Mouse (Mus musculus): ENCODE results near the gene Grem2. TPM values are rescaled to one million over a fixed set of nuclear protein-coding genes. Genes with fewer than 3 reads are reported as not detected.

Gene Grem2
- polyA plus RNA-seq, 1 experiment from 2014 or later: 0.55 TPM

DNA sequence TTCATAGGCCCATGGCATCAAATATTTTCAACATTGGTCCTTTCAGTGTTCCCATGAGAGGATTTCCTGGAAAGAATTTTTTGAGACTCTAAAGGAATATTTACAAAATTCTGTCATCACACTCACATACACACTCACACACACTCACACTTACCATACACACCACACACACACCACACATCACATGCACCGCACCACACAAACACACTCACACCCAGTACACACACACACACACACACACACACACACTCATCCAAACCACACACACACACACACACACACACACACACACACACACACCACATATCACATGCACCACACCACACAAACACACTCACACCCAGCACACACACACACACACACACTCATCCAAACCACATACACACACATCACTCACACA, 33.5 kb downstream of the Grem2 start:
- Histone ChIP-seq H3K27me3 (no peaks in the 10 kb centered on the region), H3K4me2 (replicated peaks) (no peak overlapping the region), H3K4me3 (no peak overlapping the region), H3K4me1 (no peaks in the 10 kb centered on the region), H3K9me3 (no peaks in the 10 kb centered on the region), H3K36me3 (no peaks in the 10 kb centered on the region), H3K9ac (replicated peaks) (no peak overlapping the region), H3K27ac (replicated peaks) (no peak overlapping the region)
- 100% methylated on average over 1 of the region's 1 CpGs for WGBS
- ATAC-seq (replicated peaks): no peak

DNA sequence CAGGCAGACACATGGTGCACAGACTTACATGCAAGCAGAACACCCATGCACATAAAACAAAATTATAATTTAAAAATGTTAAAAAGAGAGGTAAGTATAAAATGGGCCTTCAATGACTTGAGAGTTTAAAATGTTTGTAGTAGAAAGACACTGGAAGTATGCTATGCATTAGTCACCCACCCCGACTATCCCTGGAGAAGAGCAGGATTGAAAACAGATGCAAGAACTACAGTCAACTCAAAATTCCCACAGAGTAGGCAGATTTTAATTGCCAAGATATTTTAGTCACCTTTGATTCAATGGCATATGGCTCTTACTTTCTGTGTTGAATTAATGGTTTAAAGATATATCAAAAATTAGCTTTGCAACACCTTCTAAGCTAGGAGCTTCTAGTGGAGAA, 39.1 kb downstream of the Grem2 start:
- 88% methylated on average over 1 of the region's 1 CpGs for WGBS
- no peak for ATAC-seq (replicated peaks)
- H3K36me3 ChIP-seq: no peaks in the 10 kb centered on the region

DNA sequence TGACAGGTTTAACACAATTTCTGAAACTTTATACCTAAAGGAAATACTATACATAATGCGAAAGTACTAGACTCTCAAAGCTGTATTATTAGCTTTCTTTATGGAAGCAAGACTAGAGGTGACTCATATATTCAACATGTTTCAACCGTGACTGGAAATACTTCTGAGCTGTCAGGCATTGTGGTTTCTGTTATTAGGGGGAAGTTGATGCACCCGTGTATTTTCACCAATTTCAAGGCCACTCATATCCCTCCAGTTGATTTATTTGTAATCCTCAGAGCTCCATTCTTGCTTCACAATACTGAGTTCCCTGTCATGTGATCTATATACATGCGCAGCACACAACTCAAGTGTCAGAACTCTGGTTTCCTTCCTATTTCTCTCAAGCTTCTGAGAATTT, 46.4 kb downstream of the Grem2 start:
- Histone ChIP-seq H3K9me3 (no peaks in the 10 kb centered on the region), H3K9ac (replicated peaks) (no peak overlapping the region), H3K27ac (replicated peaks) (no peak overlapping the region), H3K4me1 (no peaks in the 10 kb centered on the region), H3K36me3 (no peaks in the 10 kb centered on the region), H3K27me3 (no peaks in the 10 kb centered on the region), H3K4me2 (replicated peaks) (no peak overlapping the region), H3K4me3 (no peak overlapping the region)
- 89% methylated on average over 4 of the region's 4 CpGs for WGBS
- ATAC-seq (replicated peaks): no peak

More for the DNA sequence above, 39.1 kb downstream of the Grem2 start:
- no peak overlapping the region for H3K9ac ChIP-seq (replicated peaks)
- H3K9me3 ChIP-seq: no peaks in the 10 kb centered on the region
- H3K4me1 ChIP-seq: no peaks in the 10 kb centered on the region
- no peak overlapping the region for H3K4me3 ChIP-seq
- H3K27me3 ChIP-seq: no peaks in the 10 kb centered on the region
- no peak overlapping the region for H3K4me2 ChIP-seq (replicated peaks)
- H3K27ac ChIP-seq (replicated peaks): no peak overlapping the region

DNA sequence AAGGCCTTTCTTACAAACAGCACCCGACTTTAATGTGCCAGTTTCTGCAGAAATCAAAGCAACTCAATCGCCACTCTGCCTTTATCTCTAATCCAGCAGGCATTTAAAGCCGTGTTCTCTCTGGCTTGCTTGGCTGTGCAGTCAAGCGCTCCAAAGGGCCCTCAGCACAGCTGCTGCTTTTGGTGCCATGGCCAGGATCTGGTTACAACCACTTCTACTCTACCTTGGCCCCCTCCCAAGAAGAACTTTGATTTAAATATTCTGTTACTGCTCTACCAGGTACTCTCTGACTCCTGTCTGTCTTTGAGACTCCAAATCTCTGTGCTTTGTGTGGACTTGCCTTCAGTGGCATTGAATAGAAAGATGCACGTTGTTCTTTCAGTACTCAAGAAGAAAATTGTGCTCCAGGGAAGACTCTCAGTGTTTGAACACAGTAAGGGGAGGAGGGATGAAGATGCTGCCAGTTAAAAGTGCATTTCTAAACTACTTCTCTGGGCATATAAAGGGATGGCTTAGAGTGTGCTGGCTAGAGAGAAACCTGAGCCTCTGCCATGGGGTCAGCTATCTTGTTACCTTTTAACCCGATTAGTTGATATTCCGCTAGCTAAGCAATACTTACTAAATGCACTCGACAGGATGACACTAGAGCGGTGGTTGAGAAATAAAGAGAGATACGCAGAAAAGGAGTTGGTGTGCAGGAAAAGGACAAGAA, 61.1 kb downstream of the Grem2 start:
- Histone ChIP-seq H3K27me3 (no peaks in the 10 kb centered on the region), H3K4me3 (no peak overlapping the region), H3K36me3 (no peaks in the 10 kb centered on the region), H3K4me1 (no peaks in the 10 kb centered on the region), H3K9ac (replicated peaks) (no peak overlapping the region), H3K4me2 (replicated peaks) (no peak overlapping the region), H3K9me3 (no peaks in the 10 kb centered on the region), H3K27ac (replicated peaks) (no peak overlapping the region)
- WGBS: 63% methylated on average over 10 of the region's 10 CpGs
- no peak for ATAC-seq (replicated peaks)

DNA sequence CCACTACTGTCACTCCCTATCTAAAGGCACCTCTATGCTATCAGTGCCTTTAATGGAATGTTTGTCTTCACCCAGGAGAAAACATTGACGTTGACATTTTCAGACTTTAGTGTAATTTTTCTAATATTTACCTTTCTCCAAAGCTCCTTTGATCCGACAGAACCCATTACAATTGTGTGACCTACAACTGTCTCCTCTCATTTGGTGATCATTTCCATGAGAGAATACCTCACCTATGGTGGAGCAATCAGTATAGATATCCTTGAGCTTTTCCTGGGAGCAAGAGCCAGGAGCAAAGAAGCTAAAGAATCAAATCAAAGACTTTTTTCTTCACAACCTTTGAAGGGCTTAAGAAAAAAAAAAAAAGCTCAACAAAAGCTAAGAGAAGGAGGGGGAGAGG, 65.4 kb downstream of the Grem2 start:
- no peaks in the 10 kb centered on the region for H3K9me3 ChIP-seq
- no peaks in the 10 kb centered on the region for H3K27me3 ChIP-seq
- no peaks in the 10 kb centered on the region for H3K36me3 ChIP-seq
- no peak overlapping the region for H3K4me3 ChIP-seq
- no peak for ATAC-seq (replicated peaks)
- H3K4me1 ChIP-seq: no peaks in the 10 kb centered on the region
- H3K27ac ChIP-seq (replicated peaks): no peak overlapping the region
- no peak overlapping the region for H3K9ac ChIP-seq (replicated peaks)
- WGBS: 83% methylated on average over 2 of the region's 2 CpGs
- H3K4me2 ChIP-seq (replicated peaks): no peak overlapping the region

DNA sequence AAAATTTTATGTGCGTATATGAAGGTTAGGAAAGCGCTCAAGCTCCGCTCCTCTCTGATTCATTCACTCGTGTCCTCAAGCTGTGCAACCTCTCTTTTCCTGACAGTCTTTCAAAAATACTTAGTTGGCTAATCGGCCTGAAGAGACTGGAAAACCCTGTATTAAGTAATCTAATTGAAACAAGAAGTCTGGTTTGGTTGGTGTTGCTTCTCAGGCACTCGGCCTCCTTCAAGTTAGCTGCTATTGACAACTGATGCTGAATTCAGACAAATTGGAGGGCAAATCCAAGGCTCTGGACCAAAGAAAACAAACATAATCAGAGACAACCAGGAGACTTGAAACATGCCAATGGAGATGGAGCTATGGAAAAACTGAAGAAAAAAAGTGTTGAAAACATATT, 76.8 kb downstream of the Grem2 start:
- Histone ChIP-seq H3K4me3 (no peak overlapping the region), H3K36me3 (no peaks in the 10 kb centered on the region), H3K27ac (replicated peaks) (no peak overlapping the region), H3K27me3 (no peaks in the 10 kb centered on the region), H3K9me3 (no peaks in the 10 kb centered on the region), H3K4me2 (replicated peaks) (no peak overlapping the region), H3K4me1 (no peaks in the 10 kb centered on the region), H3K9ac (replicated peaks) (no peak overlapping the region)
- WGBS: 88% methylated on average over 6 of the region's 6 CpGs
- no peak for ATAC-seq (replicated peaks)

DNA sequence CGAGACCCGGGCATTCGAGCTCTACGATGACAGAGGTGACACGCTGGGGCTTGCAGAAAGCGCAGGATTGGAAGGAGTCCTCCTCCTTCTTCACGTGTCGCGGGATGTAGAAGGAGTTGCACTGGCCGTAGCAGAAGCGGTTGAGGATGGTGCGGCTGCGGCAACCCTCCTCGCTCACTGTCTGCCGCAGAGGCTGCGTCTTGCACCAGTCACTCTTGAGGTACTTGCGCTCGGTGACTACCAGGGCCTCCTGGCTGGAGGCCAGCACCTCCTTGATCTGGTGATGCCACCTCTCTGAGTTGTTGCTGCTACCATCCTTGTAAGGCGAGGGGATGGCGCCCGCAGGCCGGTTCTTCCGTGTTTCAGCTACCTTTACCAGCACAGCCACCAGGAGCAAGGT, 84.8 kb downstream of the Grem2 start:
- 97% methylated on average over 23 of the region's 23 CpGs for WGBS
- Histone ChIP-seq H3K9ac (replicated peaks) (no peak overlapping the region), H3K4me3 (no peak overlapping the region), H3K27me3 (no peaks in the 10 kb centered on the region), H3K4me1 (no peaks in the 10 kb centered on the region), H3K4me2 (replicated peaks) (no peak overlapping the region), H3K9me3 (no peaks in the 10 kb centered on the region), H3K36me3 (no peaks in the 10 kb centered on the region), H3K27ac (replicated peaks) (no peak overlapping the region)
- no peak for ATAC-seq (replicated peaks)

DNA sequence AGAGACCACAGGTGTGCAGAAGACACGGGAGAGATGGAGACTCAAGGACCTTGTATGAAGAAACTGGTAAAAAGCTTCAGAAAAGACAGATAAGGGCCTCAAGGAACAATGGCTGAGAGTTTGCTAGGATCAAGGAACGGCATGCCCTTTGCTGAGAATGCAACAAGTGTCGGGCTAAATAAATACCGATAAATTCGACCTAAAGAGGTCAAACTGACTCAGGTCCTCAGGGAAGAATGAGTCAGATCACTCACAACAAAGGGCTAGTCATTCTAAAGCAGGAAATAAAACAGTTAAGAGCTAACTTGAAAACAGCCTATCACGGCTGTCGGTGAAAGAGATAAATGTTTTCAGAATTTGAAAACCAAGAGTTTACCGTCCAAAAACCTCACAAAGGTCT, 95.1 kb downstream of the Grem2 start:
- H3K4me3 ChIP-seq: no peak overlapping the region
- H3K9me3 ChIP-seq: no peaks in the 10 kb centered on the region
- no peaks in the 10 kb centered on the region for H3K4me1 ChIP-seq
- no peak for ATAC-seq (replicated peaks)
- 0 out of 2 replicates have a peak, but pooled peaks cover under 1% of the 10 kb centered on the region for H3K36me3 ChIP-seq
- H3K27me3 ChIP-seq: no peaks in the 10 kb centered on the region
- no peak overlapping the region for H3K4me2 ChIP-seq (replicated peaks)
- H3K27ac ChIP-seq (replicated peaks): no peak overlapping the region
- H3K9ac ChIP-seq (replicated peaks): no peak overlapping the region
- WGBS: 75% methylated on average over 8 of the region's 8 CpGs

DNA sequence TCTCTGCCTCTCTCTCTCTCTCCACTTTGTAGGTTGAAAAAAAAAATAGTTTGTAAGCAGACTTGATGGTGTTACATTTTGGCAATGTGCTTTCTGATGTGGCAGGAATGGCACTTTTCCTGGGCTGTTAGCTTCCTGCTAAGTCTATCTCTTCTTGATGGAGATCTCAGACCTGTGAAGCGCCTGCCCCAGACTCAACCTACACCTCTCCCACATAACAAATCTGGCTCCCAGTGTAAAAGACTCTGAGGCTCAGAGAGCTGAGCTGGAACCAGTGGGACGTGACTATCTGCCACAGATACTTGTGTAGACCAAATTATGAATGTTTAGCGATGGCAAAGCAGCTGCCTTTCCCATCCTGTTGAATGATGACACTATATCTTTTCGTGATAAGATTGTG, 109.8 kb downstream of the Grem2 start:
- 96% methylated on average over 4 of the region's 4 CpGs for WGBS
- no peaks in the 10 kb centered on the region for H3K36me3 ChIP-seq
- no peak for ATAC-seq (replicated peaks)

DNA sequence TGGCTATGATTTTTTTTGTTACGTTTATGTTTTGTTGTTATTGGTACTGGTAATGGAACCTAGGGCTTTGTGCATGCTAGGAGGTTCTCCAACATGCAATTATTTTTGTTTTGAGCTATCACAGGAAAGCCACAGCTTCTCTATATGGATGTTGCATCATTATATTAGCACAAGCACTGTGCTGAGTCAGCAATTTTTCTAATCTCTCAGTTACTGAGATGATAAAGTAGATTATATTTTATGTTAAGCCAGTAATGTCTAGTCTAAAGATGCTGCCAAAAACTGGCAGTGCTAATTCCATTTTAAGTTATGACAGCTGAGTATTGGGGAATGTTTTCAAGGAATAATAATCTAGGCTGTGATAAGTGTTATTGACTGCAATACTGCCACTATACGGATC, 133.0 kb downstream of the Grem2 start:
- no peak for ATAC-seq (replicated peaks)
- Histone ChIP-seq H3K9ac (replicated peaks) (no peak overlapping the region), H3K27ac (replicated peaks) (no peak overlapping the region), H3K36me3 (0 out of 2 replicates have a peak, but pooled peaks cover 4% of the 10 kb centered on the region), H3K9me3 (no peaks in the 10 kb centered on the region), H3K27me3 (no peaks in the 10 kb centered on the region), H3K4me1 (no peaks in the 10 kb centered on the region), H3K4me2 (replicated peaks) (no peak overlapping the region), H3K4me3 (no peak overlapping the region)
- 90% methylated on average over 2 of the region's 2 CpGs for WGBS

More for the DNA sequence above, 109.8 kb downstream of the Grem2 start:
- Histone ChIP-seq H3K27ac (replicated peaks) (no peak overlapping the region), H3K4me2 (replicated peaks) (no peak overlapping the region), H3K9ac (replicated peaks) (no peak overlapping the region), H3K4me1 (no peaks in the 10 kb centered on the region), H3K27me3 (no peaks in the 10 kb centered on the region), H3K4me3 (no peak overlapping the region), H3K9me3 (no peaks in the 10 kb centered on the region)

All from forebrain, embryonic 15.5 days (tissue).